Mouse (Mus musculus) kidney, adult 2 months (tissue): ENCODE measurements at regions not wholly inside any gene's neighbourhood (a gene's known extent, or its start where the extent isn't known, plus 50 kb on each side); places are given as distances from the start of the nearest gene placed in this dataset.

Experiments used
- DNase-seq: peaks from one replicate; pipeline ENCODE4 v3.0.0; 2021
- H3K27ac ChIP-seq: fragments of 200-500 bp; 2 replicates; pipeline ENCODE4 v1.5.1; 2012; ENCODE audit warnings: low read depth, low read length, control low read depth, inconsistent platforms; ENCODE audit not compliant: insufficient read depth
- H3K27me3 ChIP-seq: fragments of 200-500 bp; replicated peaks from 2 replicates; pipeline ENCODE4 v1.6.1; 2012; ENCODE audit warnings: mild to moderate bottlenecking, moderate library complexity, low read length, inconsistent platforms; ENCODE audit not compliant: control insufficient read depth, insufficient read depth
- H3K36me3 ChIP-seq: fragments of 200-500 bp; 2 replicates; pipeline ENCODE4 v1.6.1; 2012; ENCODE audit warnings: mild to moderate bottlenecking, moderate library complexity, low read length, inconsistent platforms; ENCODE audit not compliant: control insufficient read depth, insufficient read depth
- H3K4me1 ChIP-seq: fragments of 200-500 bp; 2 replicates; pipeline ENCODE4 v1.6.1; 2011; ENCODE audit warnings: low read length; ENCODE audit not compliant: control insufficient read depth, insufficient read depth
- H3K4me3 ChIP-seq: fragments of 200-500 bp; 2 replicates; pipeline ENCODE4 v1.5.1; 2011; ENCODE audit warnings: mild to moderate bottlenecking, low read depth, low read length, control low read depth; ENCODE audit not compliant: insufficient read depth
- CTCF ChIP-seq: fragments of 200-500 bp; conservative IDR thresholded peaks from 2 replicates; pipeline ENCODE4 v1.5.1; 2011; ENCODE audit warnings: low read depth, mild to moderate bottlenecking, control low read depth, low read length, moderate library complexity, mixed read lengths; ENCODE audit not compliant: insufficient read depth, insufficient read length
- POLR2A ChIP-seq: fragments of 200-500 bp; IDR thresholded peaks from one replicate; pipeline ENCODE4 v1.6.1; 2011; ENCODE audit warnings: low read depth, low read length, control low read depth
- WGBS: fragments of 180-500 bp; shearing (Covaris S2); methylation state at CpG from one replicate; pipeline ENCODE4 v1.1.7; 2018; 5-methylcytosine and 5-hydroxymethylcytosine counted together

GRCm38 (mm10) chr13:103499376-103499775 is 165.1 kb upstream of the Mast4 start:
- H3K27me3 ChIP-seq: 0 out of 2 replicates have a peak, but pooled peaks cover 1% of the 10 kb centered on the region
- 66% methylated on average over 8 of the region's 8 CpGs for WGBS
- peak; percentile 1 for DNase-seq
- H3K36me3 ChIP-seq: no peaks in the 10 kb centered on the region
- H3K27ac ChIP-seq: no peak overlapping the region
- H3K4me3 ChIP-seq: no peak overlapping the region
- no peaks in the 10 kb centered on the region for H3K4me1 ChIP-seq
- TF ChIP-seq POLR2A (no peak), CTCF (no peak)

- no peaks in the 10 kb centered on the region for H3K27me3 ChIP-seq
- no peak for DNase-seq
- TF ChIP-seq POLR2A: no peak
- TF ChIP-seq CTCF: no peak
- no peak overlapping the region for H3K4me3 ChIP-seq
- H3K27ac ChIP-seq: no peak overlapping the region
- H3K36me3 ChIP-seq: no peaks in the 10 kb centered on the region
- 78% methylated on average over 9 of the region's 9 CpGs for WGBS
- H3K4me1 ChIP-seq: no peaks in the 10 kb centered on the region
Measured at GRCm38 (mm10) chr13:103494371-103494770, 160.1 kb upstream of the Mast4 start.

GRCm38 (mm10) chr13:103493567-103493966 is 159.3 kb upstream of the Mast4 start:
- Histone ChIP-seq H3K36me3 (no peaks in the 10 kb centered on the region), H3K4me3 (no peak overlapping the region), H3K4me1 (no peaks in the 10 kb centered on the region), H3K27ac (no peak overlapping the region), H3K27me3 (no peaks in the 10 kb centered on the region)
- 42% methylated on average over 7 of the region's 7 CpGs for WGBS
- TF ChIP-seq POLR2A (no peak), CTCF (no peak)
- no peak for DNase-seq

GRCm38 (mm10) chr13:103490049-103490448 is 155.8 kb upstream of the Mast4 start:
- H3K27ac ChIP-seq: no peak overlapping the region
- 86% methylated on average over 6 of the region's 6 CpGs for WGBS
- no peaks in the 10 kb centered on the region for H3K4me1 ChIP-seq
- TF ChIP-seq CTCF (no peak), POLR2A (no peak)
- DNase-seq: no peak
- no peaks in the 10 kb centered on the region for H3K27me3 ChIP-seq
- no peak overlapping the region for H3K4me3 ChIP-seq
- H3K36me3 ChIP-seq: no peaks in the 10 kb centered on the region

- no peak for DNase-seq
- WGBS: 43% methylated on average over 5 of the region's 5 CpGs
- H3K27ac ChIP-seq: no peak overlapping the region
Measured at GRCm38 (mm10) chr13:103484092-103484491, 149.8 kb upstream of the Mast4 start.

GRCm38 (mm10) chr13:103483392-103483791 is 149.1 kb upstream of the Mast4 start:
- Histone ChIP-seq H3K4me3 (no peak overlapping the region), H3K27ac (no peak overlapping the region; the same call in 1 of the 2 replicates), H3K4me1 (peaks cover 7% of the 10 kb centered on the region; the same call in 1 of the 2 replicates), H3K27me3 (no peaks in the 10 kb centered on the region), H3K36me3 (no peaks in the 10 kb centered on the region)
- DNase-seq: peak; percentile 51
- TF ChIP-seq CTCF (no peak), POLR2A (no peak)
- WGBS: 44% methylated on average over 7 of the region's 7 CpGs

More at GRCm38 (mm10) chr13:103484092-103484491, 149.8 kb upstream of the Mast4 start:
- no peak for TF ChIP-seq POLR2A
- no peak for TF ChIP-seq CTCF
- Histone ChIP-seq H3K36me3 (no peaks in the 10 kb centered on the region), H3K4me3 (no peak overlapping the region), H3K4me1 (peaks cover 7% of the 10 kb centered on the region; the same call in 1 of the 2 replicates), H3K27me3 (no peaks in the 10 kb centered on the region)

GRCm38 (mm10) chr13:103476328-103476727 is 142.0 kb upstream of the Mast4 start:
- H3K36me3 ChIP-seq: no peaks in the 10 kb centered on the region
- no peak for DNase-seq
- no peak overlapping the region for H3K27ac ChIP-seq
- TF ChIP-seq POLR2A (no peak), CTCF (no peak)
- no peaks in the 10 kb centered on the region for H3K27me3 ChIP-seq
- no peaks in the 10 kb centered on the region for H3K4me1 ChIP-seq
- WGBS: 78% methylated on average over 6 of the region's 6 CpGs
- H3K4me3 ChIP-seq: no peak overlapping the region

GRCm38 (mm10) chr13:103472216-103472615 is 137.9 kb upstream of the Mast4 start:
- TF ChIP-seq POLR2A (no peak), CTCF (no peak)
- no peak for DNase-seq
- no peaks in the 10 kb centered on the region for H3K27me3 ChIP-seq
- 44% methylated on average over 6 of the region's 6 CpGs for WGBS
- no peak overlapping the region for H3K27ac ChIP-seq
- H3K4me1 ChIP-seq: no peaks in the 10 kb centered on the region
- H3K36me3 ChIP-seq: no peaks in the 10 kb centered on the region
- H3K4me3 ChIP-seq: no peak overlapping the region
